Mouse (Mus musculus) neural tube, embryonic 15.5 days (tissue): ENCODE data around the gene Lsamp. TPM values are rescaled to one million over a fixed set of nuclear protein-coding genes. Genes with fewer than 3 reads are reported as not detected.

Experiments used
- ATAC-seq: fragments of 200-750 bp; cut with Nextera tagmentation; 2 replicates; pipeline ENCODE4 v1.8.0; 2017; ENCODE audit warnings: mild to moderate bottlenecking, moderate TSS enrichment, moderate library complexity; ENCODE audit not compliant: low FRiP score
- H3K27ac ChIP-seq: fragments of 300-500 bp; sonication (generic); replicated peaks from 2 replicates; pipeline ENCODE4 v1.5.1; 2015; ENCODE audit warnings: mild to moderate bottlenecking, inconsistent platforms
- H3K27me3 ChIP-seq: fragments of 300-500 bp; sonication (generic); replicated peaks from 2 replicates; pipeline ENCODE4 v1.6.1; 2015; ENCODE audit warnings: inconsistent platforms
- H3K36me3 ChIP-seq: fragments of 300-500 bp; sonication (generic); 2 replicates; pipeline ENCODE4 v1.6.1; 2015; ENCODE audit warnings: inconsistent platforms
- H3K4me1 ChIP-seq: fragments of 300-500 bp; sonication (generic); 2 replicates; pipeline ENCODE4 v1.6.1; 2015; ENCODE audit warnings: inconsistent platforms
- H3K4me2 ChIP-seq: fragments of 300-500 bp; sonication (generic); 2 replicates; pipeline ENCODE4 v1.6.1; 2015; ENCODE audit warnings: inconsistent platforms, mild to moderate bottlenecking, moderate library complexity
- H3K4me3 ChIP-seq: fragments of 300-500 bp; sonication (generic); replicated peaks from 2 replicates; pipeline ENCODE4 v1.5.1; 2015; ENCODE audit warnings: mild to moderate bottlenecking, inconsistent platforms
- H3K9ac ChIP-seq: fragments of 300-500 bp; sonication (generic); replicated peaks from 2 replicates; pipeline ENCODE4 v1.6.1; 2015; ENCODE audit warnings: mild to moderate bottlenecking, inconsistent platforms
- H3K9me3 ChIP-seq: fragments of 300-500 bp; sonication (generic); replicated peaks from 2 replicates; pipeline ENCODE4 v1.6.1; 2016; ENCODE audit warnings: inconsistent platforms
- WGBS: fragments of 180-500 bp; shearing (Covaris S2); methylation state at CpG from one replicate; pipeline ENCODE4 v1.1.7; 2015; ENCODE audit warnings: mixed read lengths; 5-methylcytosine and 5-hydroxymethylcytosine counted together
- polyA plus RNA-seq: library from polyadenylated mRNA; unstranded; fragments of >200 nt; fragmentation: Nextera tagmentation; extraction: Ambion mirVana; gene quantifications from 2 replicates; pipeline ENCODE4 v1.2.1, GENCODE M21; 2015

Lsamp gene
- polyA plus RNA-seq, 1 experiment from 2014 or later = 124 TPM

DNA sequence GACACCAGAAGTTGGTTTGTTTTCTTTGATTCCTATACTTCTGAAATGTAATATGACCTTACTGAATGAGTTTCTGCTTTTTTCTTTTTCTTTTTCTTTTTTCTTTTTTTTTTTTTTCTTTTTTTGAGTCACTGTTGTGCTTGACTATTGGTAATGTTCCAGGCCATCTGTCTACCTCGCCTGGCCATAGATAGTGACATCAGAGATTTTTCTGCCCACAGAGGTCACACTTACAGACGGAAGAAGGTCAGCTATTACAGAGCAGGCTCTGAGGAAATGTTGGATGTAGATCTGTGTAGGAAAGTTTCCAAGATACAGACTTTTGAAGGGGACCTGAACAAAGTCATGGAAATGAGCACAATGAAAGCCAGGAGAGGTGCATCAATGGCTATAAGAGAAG, 76.3 kb downstream of the Lsamp start:
- no peaks in the 10 kb centered on the region for H3K9me3 ChIP-seq
- H3K36me3 ChIP-seq = no peaks in the 10 kb centered on the region
- H3K27me3 ChIP-seq = no peaks in the 10 kb centered on the region
- no peak overlapping the region for H3K4me2 ChIP-seq
- WGBS = 76% methylated on average over 2 of the region's 2 CpGs
- H3K4me1 ChIP-seq = no peaks in the 10 kb centered on the region
- no peak overlapping the region for H3K27ac ChIP-seq
- H3K4me3 ChIP-seq = no peak overlapping the region
- H3K9ac ChIP-seq = no peak overlapping the region
- ATAC-seq = no peak

DNA sequence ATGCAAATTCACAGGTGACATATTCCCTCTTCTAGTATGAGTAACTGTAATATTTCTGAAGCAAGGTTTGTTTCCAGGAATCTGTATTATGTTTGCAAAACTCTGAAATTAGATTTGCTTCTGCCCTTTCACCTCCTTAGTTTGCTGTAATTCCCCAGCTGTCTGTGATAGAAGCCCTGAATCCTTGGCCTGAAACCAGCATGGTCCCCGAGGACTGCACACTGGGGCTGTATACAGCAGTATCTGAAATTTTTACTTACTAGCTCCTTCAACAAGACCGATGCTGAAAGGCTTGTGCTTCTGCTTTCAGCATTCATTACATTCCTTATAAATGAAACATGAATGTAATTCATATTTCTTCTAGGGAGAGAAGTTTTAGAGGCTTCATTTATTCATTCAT, 91.4 kb downstream of the Lsamp start:
- H3K27me3 ChIP-seq = no peaks in the 10 kb centered on the region
- 0 out of 2 replicates have a peak, but pooled peaks cover 3% of the 10 kb centered on the region for H3K4me1 ChIP-seq
- H3K36me3 ChIP-seq = no peaks in the 10 kb centered on the region
- no peaks in the 10 kb centered on the region for H3K9me3 ChIP-seq
- H3K4me3 ChIP-seq = no peak overlapping the region
- no peak for ATAC-seq
- no peak overlapping the region for H3K4me2 ChIP-seq
- H3K9ac ChIP-seq = no peak overlapping the region
- WGBS = 69% methylated on average over 2 of the region's 2 CpGs
- no peak overlapping the region for H3K27ac ChIP-seq

DNA sequence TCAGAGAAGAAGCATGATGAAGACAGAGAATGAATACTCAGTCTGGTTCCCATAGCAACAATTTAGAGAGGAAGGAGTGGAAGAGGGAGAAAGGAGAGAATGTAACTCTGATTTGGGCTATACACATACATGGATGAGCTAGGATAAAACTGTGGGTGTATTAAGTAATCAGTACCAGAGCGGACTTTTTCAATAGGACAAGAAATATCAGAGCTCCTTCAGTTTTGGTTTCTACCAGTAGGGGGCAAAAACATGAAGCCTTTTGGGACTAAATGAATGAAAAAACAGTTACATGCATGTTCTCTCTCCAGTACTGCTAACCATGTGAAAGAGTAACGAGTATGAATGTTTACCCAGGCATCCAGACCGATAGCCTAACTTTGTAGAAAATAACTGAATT, 96.1 kb downstream of the Lsamp start:
- Histone ChIP-seq H3K4me1 (0 out of 2 replicates have a peak, but pooled peaks cover 3% of the 10 kb centered on the region), H3K27ac (no peak overlapping the region), H3K4me3 (no peak overlapping the region), H3K4me2 (no peak overlapping the region), H3K27me3 (no peaks in the 10 kb centered on the region), H3K36me3 (no peaks in the 10 kb centered on the region), H3K9me3 (no peaks in the 10 kb centered on the region), H3K9ac (no peak overlapping the region)
- ATAC-seq = no peak; the same call in 1 of the 2 replicates
- 79% methylated on average over 3 of the region's 3 CpGs for WGBS

DNA sequence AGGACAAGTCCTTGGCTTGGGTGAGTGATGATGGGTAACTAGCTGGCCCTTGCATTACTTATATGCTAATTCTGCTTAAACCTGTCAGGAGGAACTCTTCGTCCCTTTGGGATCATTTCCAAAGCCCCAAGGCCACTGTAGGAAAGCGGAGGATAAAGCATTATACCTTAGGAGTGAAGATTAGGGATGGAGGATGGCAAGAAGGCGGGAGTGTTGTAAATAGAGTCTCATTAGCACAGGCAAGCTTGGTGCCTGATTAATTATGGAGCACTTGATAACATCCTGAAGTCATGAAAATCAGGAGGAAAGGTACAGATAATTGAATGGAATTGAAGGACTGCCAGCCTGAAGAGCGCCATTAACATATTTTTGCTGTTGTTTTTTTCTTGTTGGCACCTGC, 120.2 kb downstream of the Lsamp start:
- Histone ChIP-seq H3K27me3 (no peaks in the 10 kb centered on the region), H3K36me3 (no peaks in the 10 kb centered on the region), H3K4me1 (0 out of 2 replicates have a peak, but pooled peaks cover 3% of the 10 kb centered on the region), H3K4me2 (no peak overlapping the region), H3K9me3 (no peaks in the 10 kb centered on the region), H3K27ac (no peak overlapping the region), H3K4me3 (no peak overlapping the region), H3K9ac (no peak overlapping the region)
- WGBS = 63% methylated on average over 4 of the region's 4 CpGs
- no peak for ATAC-seq

DNA sequence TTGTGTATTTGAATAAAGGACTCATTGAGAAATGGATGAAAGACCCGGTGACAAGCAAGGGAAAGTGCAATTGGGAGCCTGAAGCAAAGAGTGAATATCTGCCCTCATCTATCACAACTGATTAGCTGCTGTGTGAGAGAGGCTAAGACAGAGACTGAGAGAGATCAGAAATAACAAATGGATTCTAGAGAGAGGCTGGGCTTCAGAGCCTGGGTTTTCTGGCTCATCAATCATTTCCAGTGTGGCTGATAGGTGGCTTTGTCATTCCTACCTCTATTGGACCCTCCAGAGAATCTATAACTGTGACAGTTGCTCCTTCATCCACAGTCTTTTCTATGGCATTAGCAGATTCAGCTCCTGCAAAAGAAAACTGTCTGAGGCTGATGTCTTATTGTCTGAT, 198.8 kb downstream of the Lsamp start:
- no peaks in the 10 kb centered on the region for H3K36me3 ChIP-seq
- no peaks in the 10 kb centered on the region for H3K27me3 ChIP-seq
- no peak overlapping the region for H3K4me2 ChIP-seq
- H3K4me3 ChIP-seq = no peak overlapping the region
- H3K27ac ChIP-seq = no peak overlapping the region
- no peak for ATAC-seq
- 29% methylated on average over 1 of the region's 1 CpGs for WGBS
- no peak overlapping the region for H3K9ac ChIP-seq
- no peaks in the 10 kb centered on the region for H3K9me3 ChIP-seq
- H3K4me1 ChIP-seq = no peaks in the 10 kb centered on the region

DNA sequence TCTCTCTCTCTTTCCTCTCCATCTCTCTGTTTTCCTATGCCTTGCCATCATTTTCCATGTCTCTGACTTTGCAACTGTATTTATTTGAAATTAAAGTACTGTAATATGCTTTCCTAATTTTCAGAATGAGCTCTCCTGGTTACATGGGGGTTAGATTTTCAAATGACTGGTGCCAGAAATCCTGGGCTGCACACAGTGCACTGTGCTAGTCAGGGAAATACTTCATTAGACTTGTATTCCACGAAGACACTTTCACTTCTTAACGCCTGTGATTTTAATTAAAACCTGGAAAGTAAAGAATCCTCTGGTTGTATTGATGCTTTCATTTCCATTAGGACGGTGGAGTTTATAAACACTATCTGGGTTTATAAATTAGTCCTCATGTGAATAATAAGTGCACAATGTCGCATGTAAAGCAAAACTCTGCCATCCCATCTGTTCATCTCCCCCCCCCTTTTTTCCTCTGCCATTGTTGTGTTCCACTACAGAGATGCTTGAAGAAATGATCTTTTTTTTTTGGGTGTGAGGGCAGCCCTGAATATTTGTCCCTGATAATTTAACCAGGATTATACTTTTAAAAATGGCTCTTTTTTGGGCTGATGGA, 203.9 kb downstream of the Lsamp start:
- H3K27ac ChIP-seq = no peak overlapping the region
- ATAC-seq = peak; percentile 65; the same call in 1 of the 2 replicates

DNA sequence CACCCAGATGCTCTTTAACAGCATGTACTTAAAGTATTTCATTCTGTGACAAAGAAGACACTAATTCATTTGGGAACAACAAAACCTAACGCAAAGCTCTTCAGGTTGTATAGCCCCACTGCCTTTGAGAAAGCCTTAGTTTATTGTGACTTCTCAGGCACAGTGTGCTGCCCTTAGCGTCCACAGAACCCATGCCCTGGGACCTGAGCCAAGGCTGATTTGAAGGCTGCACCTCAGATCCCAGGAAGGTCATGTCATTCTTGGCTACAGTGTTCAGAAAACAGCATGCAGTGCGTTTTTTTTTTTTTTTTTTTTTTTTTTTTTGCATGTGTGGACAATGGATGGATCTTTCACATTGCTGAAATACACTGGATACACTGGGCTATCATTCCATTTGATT, 210.2 kb downstream of the Lsamp start:
- no peak for ATAC-seq
- 20% methylated on average over 3 of the region's 3 CpGs for WGBS
- H3K27ac ChIP-seq = no peak overlapping the region

More for the DNA sequence above, 203.9 kb downstream of the Lsamp start:
- H3K36me3 ChIP-seq = no peaks in the 10 kb centered on the region
- no peaks in the 10 kb centered on the region for H3K9me3 ChIP-seq
- no peaks in the 10 kb centered on the region for H3K27me3 ChIP-seq
- 28% methylated on average over 4 of the region's 4 CpGs for WGBS
- no peaks in the 10 kb centered on the region for H3K4me1 ChIP-seq
- H3K4me3 ChIP-seq = no peak overlapping the region
- no peak overlapping the region for H3K9ac ChIP-seq
- H3K4me2 ChIP-seq = no peak overlapping the region

DNA sequence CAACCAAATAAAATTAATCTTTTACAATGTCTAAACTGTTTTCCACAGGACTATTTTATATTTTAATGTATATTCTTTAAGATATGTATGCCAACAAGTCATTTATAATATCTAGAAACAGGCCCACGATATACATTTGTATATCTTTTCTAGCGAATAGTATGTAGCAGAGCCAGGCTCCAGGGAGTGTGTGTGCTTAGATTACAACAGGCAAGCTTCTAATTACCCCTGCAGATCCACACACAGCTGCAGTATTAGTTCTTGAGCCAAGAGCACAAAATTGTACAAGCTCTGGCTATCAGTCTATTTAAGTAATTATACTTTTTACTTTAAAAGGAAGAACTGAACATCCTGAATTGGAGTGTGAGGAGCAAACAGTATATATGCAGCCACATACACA, 210.7 kb downstream of the Lsamp start:
- 57% methylated on average over 2 of the region's 2 CpGs for WGBS
- Histone ChIP-seq H3K9me3 (no peaks in the 10 kb centered on the region), H3K4me3 (no peak overlapping the region), H3K36me3 (no peaks in the 10 kb centered on the region), H3K27me3 (no peaks in the 10 kb centered on the region), H3K27ac (no peak overlapping the region), H3K4me2 (no peak overlapping the region), H3K9ac (no peak overlapping the region), H3K4me1 (no peaks in the 10 kb centered on the region)
- ATAC-seq = no peak

More for the DNA sequence above, 210.2 kb downstream of the Lsamp start:
- H3K9me3 ChIP-seq = no peaks in the 10 kb centered on the region
- H3K9ac ChIP-seq = no peak overlapping the region
- no peaks in the 10 kb centered on the region for H3K36me3 ChIP-seq
- no peak overlapping the region for H3K4me2 ChIP-seq
- H3K4me1 ChIP-seq = no peaks in the 10 kb centered on the region
- H3K27me3 ChIP-seq = no peaks in the 10 kb centered on the region
- H3K4me3 ChIP-seq = no peak overlapping the region

DNA sequence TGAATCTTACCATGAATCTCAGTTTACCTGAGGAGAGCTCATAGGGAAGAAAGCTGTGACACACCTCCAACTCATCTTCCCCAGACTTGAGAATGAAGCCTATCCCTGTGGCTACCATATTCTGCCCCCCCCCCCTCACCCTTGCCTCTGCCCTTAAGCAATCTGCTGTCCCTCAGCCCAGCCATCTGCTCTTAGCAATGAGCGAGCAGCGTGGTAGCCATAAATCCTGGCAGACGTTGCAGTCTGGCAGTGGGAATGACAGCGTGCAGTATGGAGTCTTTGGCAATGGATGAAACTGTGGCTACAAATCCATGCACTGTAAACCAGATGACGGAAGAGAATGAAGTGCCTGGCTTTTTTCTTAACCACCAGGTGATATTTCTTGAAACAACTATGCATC, 244.5 kb downstream of the Lsamp start:
- Histone ChIP-seq H3K9ac (no peak overlapping the region), H3K36me3 (no peaks in the 10 kb centered on the region), H3K4me1 (peaks cover 7% of the 10 kb centered on the region), H3K27ac (no peak overlapping the region), H3K4me2 (no peak overlapping the region), H3K4me3 (no peak overlapping the region), H3K27me3 (no peaks in the 10 kb centered on the region), H3K9me3 (no peaks in the 10 kb centered on the region)
- ATAC-seq = peak; percentile 61; the same call in 1 of the 2 replicates
- WGBS = 32% methylated on average over 5 of the region's 5 CpGs

DNA sequence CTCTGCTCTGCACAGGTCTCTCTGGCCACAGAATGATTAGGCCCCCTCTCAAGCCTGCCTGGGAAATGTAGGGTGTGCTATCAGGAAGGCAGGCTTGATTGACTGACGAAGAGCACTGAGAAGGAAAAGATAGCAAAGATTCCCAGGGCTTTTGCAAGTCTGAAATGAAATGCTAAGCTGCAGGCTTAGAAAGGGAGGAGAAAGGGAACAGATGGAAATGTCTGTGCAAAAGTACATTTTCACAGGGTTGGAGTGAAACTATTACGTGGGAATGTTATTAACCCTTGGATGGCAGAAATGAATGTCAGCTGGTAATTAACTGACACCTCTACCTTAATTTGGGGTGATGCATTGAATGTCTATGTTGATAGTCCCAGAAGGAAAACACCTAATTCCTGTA, 248.9 kb downstream of the Lsamp start:
- WGBS = 48% methylated on average over 2 of the region's 2 CpGs
- ATAC-seq = no peak
- H3K9ac ChIP-seq = no peak overlapping the region
- no peak overlapping the region for H3K27ac ChIP-seq
- H3K4me3 ChIP-seq = no peak overlapping the region
- H3K4me1 ChIP-seq = peaks cover 23% of the 10 kb centered on the region
- H3K9me3 ChIP-seq = no peaks in the 10 kb centered on the region
- no peaks in the 10 kb centered on the region for H3K27me3 ChIP-seq
- no peaks in the 10 kb centered on the region for H3K36me3 ChIP-seq
- no peak overlapping the region for H3K4me2 ChIP-seq

DNA sequence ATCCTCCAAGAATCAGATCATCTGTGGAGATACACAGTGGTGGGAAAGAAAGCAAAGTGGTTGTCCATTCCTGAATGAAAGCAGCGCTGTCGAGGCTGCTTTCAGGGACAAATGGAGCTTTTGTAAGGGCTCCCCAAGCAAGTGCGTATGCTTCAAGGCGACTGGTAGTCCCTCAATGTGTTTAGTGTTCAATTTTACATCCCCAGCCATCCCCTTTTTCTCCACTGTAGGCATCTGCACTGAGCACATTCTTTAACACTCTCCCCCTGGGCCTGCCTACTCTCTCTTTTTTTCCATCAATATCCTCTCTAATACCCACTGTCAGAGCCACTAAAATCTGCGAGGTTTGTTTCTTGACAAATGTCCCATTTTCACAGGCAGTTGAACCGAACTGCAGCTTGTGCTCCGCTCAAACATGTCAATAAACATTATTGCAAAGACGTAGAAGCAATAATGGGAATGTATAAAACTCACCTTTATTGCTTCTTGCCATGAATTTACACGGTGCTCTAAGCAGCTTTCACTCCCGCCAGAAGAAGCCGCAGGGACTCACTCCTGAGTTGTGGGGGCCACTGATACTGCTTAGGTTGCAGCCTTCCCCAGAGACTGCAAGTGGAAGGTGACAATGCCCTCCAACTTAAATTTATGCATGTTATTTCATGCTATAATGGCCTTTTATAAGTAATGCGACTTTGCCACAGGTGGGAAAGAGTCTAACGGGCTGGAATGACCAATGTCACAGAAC, 250.2 kb downstream of the Lsamp start:
- Histone ChIP-seq H3K27ac (peak overlapping the region; percentile 34; the same call in 1 of the 2 replicates), H3K4me1 (peaks cover 20% of the 10 kb centered on the region), H3K9me3 (no peaks in the 10 kb centered on the region), H3K36me3 (no peaks in the 10 kb centered on the region), H3K9ac (no peak overlapping the region), H3K4me3 (no peak overlapping the region), H3K27me3 (no peaks in the 10 kb centered on the region), H3K4me2 (peak overlapping the region; percentile 19; the same call in 1 of the 2 replicates)
- 39% methylated on average over 13 of the region's 13 CpGs for WGBS
- peak; percentile 63 for ATAC-seq

DNA sequence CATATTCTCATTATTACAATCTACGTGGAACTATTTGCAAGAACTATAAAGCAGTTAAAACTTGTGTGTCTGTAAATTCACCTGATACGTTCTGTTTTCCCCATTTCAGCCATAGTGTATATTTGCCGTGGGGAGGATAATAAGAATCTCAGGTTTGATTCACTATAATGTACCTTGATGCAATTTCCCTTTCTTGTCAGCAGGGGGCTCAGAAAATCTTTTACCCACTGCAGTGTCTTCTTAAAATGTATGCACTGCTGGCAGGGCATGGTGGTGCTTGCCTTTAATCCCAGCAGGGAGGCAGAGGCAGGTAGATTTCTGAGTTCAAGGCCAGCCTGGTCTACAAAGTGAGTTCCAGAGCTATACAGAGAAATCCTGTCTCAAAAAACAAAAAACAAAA, 287.7 kb downstream of the Lsamp start:
- 84% methylated on average over 3 of the region's 3 CpGs for WGBS
- no peaks in the 10 kb centered on the region for H3K27me3 ChIP-seq
- H3K9ac ChIP-seq = no peak overlapping the region
- H3K9me3 ChIP-seq = no peaks in the 10 kb centered on the region
- no peak overlapping the region for H3K27ac ChIP-seq
- no peaks in the 10 kb centered on the region for H3K4me1 ChIP-seq
- no peak overlapping the region for H3K4me2 ChIP-seq
- no peaks in the 10 kb centered on the region for H3K36me3 ChIP-seq
- ATAC-seq = no peak
- no peak overlapping the region for H3K4me3 ChIP-seq
